Comparison of ENCODE assay signal across 36 mouse cellular contexts in genomic region chr9:65399934-65400333, GRCm38 (mm10). TPM values are rescaled to one million over a fixed set of nuclear protein-coding genes. Genes with fewer than 3 reads are reported as not detected.
DNase-seq lines count a peak whose midpoint lies in the region; ATAC-seq and TF ChIP-seq lines count a peak whose summit lies in the region.
"Had no signal": no experiment of that assay in that cellular context is flagged by ENCODE, and none has a peak within 500 bp of the region (broad histone marks: within the 10 kb centered on the region; RNA-seq: fewer than 3 reads in every experiment).

No protein-coding gene starts in this region.

- peaks cover 1% of the 10 kb centered on the region for H3K4me1 ChIP-seq in heart, adult 2 months (ENCODE audit: control insufficient read depth, insufficient read depth, low read length)
- peaks cover 7% of the 10 kb centered on the region; the same call in 1 of the 2 replicates for H3K4me1 ChIP-seq in kidney, embryonic 16.5 days (ENCODE audit: insufficient read depth, low read length)
- H3K4me1 ChIP-seq in lung, embryonic 15.5 days = peaks cover 36% of the 10 kb centered on the region

- no peaks in the 10 kb centered on the region for H3K9me3 ChIP-seq in kidney, embryonic 16.5 days (ENCODE audit: low read length)
- H3K9me3 ChIP-seq in lung, embryonic 15.5 days = no peaks in the 10 kb centered on the region
- H3K9me3 ChIP-seq: embryonic facial prominence, embryonic 13.5 days; forebrain, embryonic 10.5 days; forebrain, embryonic 15.5 days; G1E; heart, embryonic 10.5 days; hindbrain, embryonic 12.5 days; liver, embryonic 12.5 days had no signal

- H3K27me3 ChIP-seq in heart, adult 2 months (ENCODE audit: control insufficient read depth, insufficient read depth, low read length) = no peaks in the 10 kb centered on the region
- no peaks in the 10 kb centered on the region for H3K27me3 ChIP-seq in kidney, embryonic 16.5 days (ENCODE audit: insufficient read depth, low read length)
- H3K27me3 ChIP-seq in lung, embryonic 15.5 days = no peaks in the 10 kb centered on the region
- H3K27me3 ChIP-seq: forebrain, embryonic 15.5 days; hindbrain, embryonic 12.5 days had no signal

- no peaks in the 10 kb centered on the region for H3K36me3 ChIP-seq in heart, adult 2 months (ENCODE audit: control insufficient read depth, insufficient read depth, low read length)
- no peaks in the 10 kb centered on the region for H3K36me3 ChIP-seq in kidney, embryonic 16.5 days (ENCODE audit: insufficient read depth, low read length)
- no peaks in the 10 kb centered on the region for H3K36me3 ChIP-seq in lung, embryonic 15.5 days
- H3K36me3 ChIP-seq: embryonic facial prominence, embryonic 13.5 days; forebrain, embryonic 10.5 days; forebrain, embryonic 15.5 days; G1E; heart, embryonic 10.5 days; hindbrain, embryonic 12.5 days; liver, embryonic 12.5 days had no signal

- 76% methylated on average over 6 of the region's 6 CpGs for WGBS in heart, adult 2 months
- WGBS in kidney, embryonic 16.5 days = 90% methylated on average over 6 of the region's 6 CpGs
- WGBS in lung, embryonic 15.5 days = 55% methylated on average over 6 of the region's 6 CpGs

- H3K9ac ChIP-seq in heart, adult 2 months (ENCODE audit: low read depth, low read length) = no peak overlapping the region
- no peak overlapping the region for H3K9ac ChIP-seq in kidney, embryonic 16.5 days (replicated peaks; ENCODE audit: low read length)
- H3K9ac ChIP-seq in lung, embryonic 15.5 days = no peak overlapping the region
- H3K9ac ChIP-seq: embryonic facial prominence, embryonic 13.5 days; forebrain, embryonic 15.5 days; hindbrain, embryonic 12.5 days; liver, embryonic 12.5 days; liver, postnatal 0 days had no signal

- 0 out of 2 replicates have a peak overlapping the region, but pooled peaks have one; percentile 82 for H3K4me2 ChIP-seq in kidney, embryonic 16.5 days (replicated peaks; ENCODE audit: low read depth, low read length)
- peak overlapping the region; percentile 71 for H3K4me2 ChIP-seq in lung, embryonic 15.5 days
- H3K4me2 ChIP-seq: embryonic facial prominence, embryonic 13.5 days; forebrain, embryonic 15.5 days; liver, embryonic 12.5 days; midbrain, embryonic 11.5 days had no signal

- DNase-seq in heart, adult 2 months = no peak
- DNase-seq in heart, postnatal 10 days = no peak
- DNase-seq in kidney, adult 18-20 months = no peak
- DNase-seq in lung, postnatal 36 days = peak; percentile 79
- DNase-seq in right cerebral cortex, postnatal 10 days (ENCODE audit: low spot score in 2 of 2) = no peak
- DNase-seq: adrenal gland, postnatal 14 days; cerebellum, adult 18-20 months; cerebellum, postnatal 10 days; gastrocnemius, postnatal 10 days; layer of hippocampus, postnatal 36 days; left cerebral cortex, postnatal 4 days; liver, postnatal 0 days; right cerebral cortex, postnatal 14 days; thymus, postnatal 4 days had no signal

- intact Hi-C loops in heart, adult 2 months (cut with DNase I) = no loop called here
- intact Hi-C loops in heart, postnatal 10 days (cut with DNase I) = no loop called here

- no peak for TF ChIP-seq POLR2A in heart, adult 2 months (IDR thresholded peaks at IDR 0.05; ENCODE audit: insufficient read depth, low read depth, low read length)

- TF ChIP-seq CTCF in heart, adult 2 months (IDR thresholded peaks at IDR 0.05) = no peak

- peak overlapping the region; percentile 23 for H3K4me3 ChIP-seq in heart, adult 2 months
- H3K4me3 ChIP-seq in kidney, embryonic 16.5 days (ENCODE audit: low read length) = 0 out of 2 replicates have a peak overlapping the region, but pooled peaks have one; percentile 4
- peak overlapping the region; percentile 55 for H3K4me3 ChIP-seq in lung, embryonic 15.5 days
- H3K4me3 ChIP-seq: embryonic facial prominence, embryonic 13.5 days; forebrain, embryonic 10.5 days; forebrain, embryonic 15.5 days; heart, embryonic 10.5 days; hindbrain, embryonic 12.5 days; layer of hippocampus, adult 2 months; liver, embryonic 12.5 days had no signal

- H3K79me2 ChIP-seq in heart, adult 2 months (replicated peaks; ENCODE audit: control insufficient read depth, insufficient read depth, low read length) = no peaks in the 10 kb centered on the region

- no peak for ATAC-seq in kidney, embryonic 16.5 days (ENCODE audit: low FRiP score, low TSS enrichment)
- no peak for ATAC-seq in lung, embryonic 15.5 days (ENCODE audit: borderline replicate concordance, extremely low read depth, low FRiP score, low TSS enrichment)
- ATAC-seq: forebrain, embryonic 15.5 days; intestine, embryonic 16.5 days; liver, embryonic 12.5 days; liver, postnatal 0 days; midbrain, embryonic 16.5 days had no signal

- TF ChIP-seq EP300 in heart, adult 2 months (IDR thresholded peaks at IDR 0.05; ENCODE audit: insufficient read depth, low read depth, low read length) = no peak

- H3K27ac ChIP-seq in heart, adult 2 months = peak overlapping the region; percentile 67
- no peak overlapping the region for H3K27ac ChIP-seq in kidney, embryonic 16.5 days (ENCODE audit: low read length)
- H3K27ac ChIP-seq in lung, embryonic 15.5 days = 0 out of 2 replicates have a peak overlapping the region, but pooled peaks have one; percentile 12
- H3K27ac ChIP-seq: embryonic facial prominence, embryonic 13.5 days; forebrain, embryonic 10.5 days; forebrain, embryonic 15.5 days; heart, embryonic 10.5 days; hindbrain, embryonic 12.5 days; layer of hippocampus, adult 2 months; liver, embryonic 12.5 days had no signal

RNA-seq across cellular contexts. Expression of gene Rasl12, which starts 1.6 kb away (rescaled TPM):
- 1 to 10 TPM; 7.2 to 8.3 TPM for total RNA-seq in heart, adult 2 months (2021)
- 19.8 and 20.5 TPM in 2 replicates for polyA plus RNA-seq in heart, adult 2 months (2012; rRNA removed)
- total RNA-seq in heart, postnatal 10 days (2021) = 10 to 100 TPM; 13.3 to 16.2 TPM
- 15.0 and 18.0 TPM in 2 replicates for polyA plus RNA-seq in kidney, embryonic 16.5 days (2015; fragmentation: Nextera tagmentation; extraction: Ambion mirVana)
- polyA plus RNA-seq in lung, embryonic 15.5 days (2015; fragmentation: Nextera tagmentation; extraction: Ambion mirVana) = 49.9 and 52.6 TPM in 2 replicates
- polyA plus RNA-seq: G1E had no signal

RNA-seq across cellular contexts. Expression of gene Kbtbd13, which starts 8.5 kb away (rescaled TPM):
- total RNA-seq in heart, adult 2 months (2021) = 1 to 10 TPM; 2.1 to 2.6 TPM
- polyA plus RNA-seq in heart, adult 2 months (2012; rRNA removed) = 2.4 and 4.0 TPM in 2 replicates
- 1 to 10 TPM; 1.1 to 2.1 TPM for total RNA-seq in heart, postnatal 10 days (2021)
- polyA plus RNA-seq in kidney, embryonic 16.5 days (2015; fragmentation: Nextera tagmentation; extraction: Ambion mirVana) = 2.2 and 2.6 TPM in 2 replicates
- polyA plus RNA-seq in lung, embryonic 15.5 days (2015; fragmentation: Nextera tagmentation; extraction: Ambion mirVana) = 5.0 and 5.5 TPM in 2 replicates
- total RNA-seq: G1E; megakaryocyte, adult 5-6 weeks had no signal
- polyA plus RNA-seq: G1E had no signal

RNA-seq across cellular contexts. Expression of gene Slc51b, which starts 22.8 kb away (rescaled TPM):
- total RNA-seq in heart, adult 2 months (2021) = not detected
- not detected in 2 replicates for polyA plus RNA-seq in heart, adult 2 months (2012; rRNA removed)
- not detected for total RNA-seq in heart, postnatal 10 days (2021)
- 6.4 and 8.1 TPM in 2 replicates for polyA plus RNA-seq in kidney, embryonic 16.5 days (2015; fragmentation: Nextera tagmentation; extraction: Ambion mirVana)
- not detected in 2 replicates for polyA plus RNA-seq in lung, embryonic 15.5 days (2015; fragmentation: Nextera tagmentation; extraction: Ambion mirVana)
- total RNA-seq: adrenal gland, postnatal 14 days; common myeloid progenitor, adult 5-6 weeks; G1E; gastrocnemius, postnatal 10 days; heart, postnatal 25 days; layer of hippocampus, adult 2 months; layer of hippocampus, postnatal 36 days; left cerebral cortex, postnatal 4 days; megakaryocyte, adult 5-6 weeks had no signal
- polyA plus RNA-seq: embryonic facial prominence, embryonic 13.5 days; forebrain, embryonic 10.5 days; forebrain, embryonic 15.5 days; frontal cortex, adult 2 months; G1E; gonadal fat pad, adult 2 months; heart, embryonic 10.5 days; hindbrain, embryonic 12.5 days; limb, embryonic 14.5 days; liver, embryonic 12.5 days; midbrain, embryonic 11.5 days; midbrain, embryonic 16.5 days; neural tube, embryonic 11.5 days; stomach, embryonic 14.5 days; testis, adult 2 months had no signal

RNA-seq across cellular contexts. Expression of gene Mtfmt, which starts 35.6 kb away (rescaled TPM):
- 1 to 10 TPM; 5.8 to 6.2 TPM for total RNA-seq in heart, adult 2 months (2021)
- 5.3 and 9.3 TPM in 2 replicates for polyA plus RNA-seq in heart, adult 2 months (2012; rRNA removed)
- 1 to 10 TPM; 6.6 to 6.9 TPM for total RNA-seq in heart, postnatal 10 days (2021)
- 23.0 and 25.1 TPM in 2 replicates for polyA plus RNA-seq in kidney, embryonic 16.5 days (2015; fragmentation: Nextera tagmentation; extraction: Ambion mirVana)
- polyA plus RNA-seq in lung, embryonic 15.5 days (2015; fragmentation: Nextera tagmentation; extraction: Ambion mirVana) = 18.6 and 19.3 TPM in 2 replicates

RNA-seq across cellular contexts. Expression of gene Ubap1l, which starts 39.1 kb away (rescaled TPM):
- under 1 TPM in 1 of 2 experiments, not detected in 1; 0.18 TPM for total RNA-seq in heart, adult 2 months (2021)
- polyA plus RNA-seq in heart, adult 2 months (2012; rRNA removed) = 0.15 and 0.18 TPM in 2 replicates
- 1 to 10 TPM in 1 of 2 experiments, not detected in 1; 1.0 TPM for total RNA-seq in heart, postnatal 10 days (2021)
- 0.17 and 0.19 TPM in 2 replicates for polyA plus RNA-seq in kidney, embryonic 16.5 days (2015; fragmentation: Nextera tagmentation; extraction: Ambion mirVana)
- 0.14 TPM in 1 of 2 replicates, not detected in the other for polyA plus RNA-seq in lung, embryonic 15.5 days (2015; fragmentation: Nextera tagmentation; extraction: Ambion mirVana)
- total RNA-seq: common myeloid progenitor, adult 5-6 weeks had no signal
- polyA plus RNA-seq: liver, embryonic 12.5 days; liver, postnatal 0 days had no signal

Comparison
In these comparisons a context has a peak if more than half of its experiments do, and no peak if none do; other contexts are left out.
1. H3K4me3 ChIP-seq: peak in every context shown above with its lines; median percentile 55 in lung, embryonic 15.5 days; 23 in heart, adult 2 months; 4 in kidney, embryonic 16.5 days.